Mouse (Mus musculus): ENCODE data around the gene Sfrp5.

Sfrp5 gene

GRCm38 (mm10) chr19:42201696-42202381, at the start of gene Sfrp5:
Sfrp5 (minus strand) TSS chr19:42202252.
- DNase-seq, result no peak

- no peak for DNase-seq
Observed at GRCm38 (mm10) chr19:42249976-42250914, 48.2 kb upstream of the Sfrp5 start.

GRCm38 (mm10) chr19:42247519-42247918, 45.5 kb upstream of the Sfrp5 start, which contains the start of gene Golga7b:
Golga7b (plus strand) TSS chr19:42247574.
- no peak for DNase-seq

- no peak for DNase-seq
Observed at GRCm38 (mm10) chr19:42246626-42247025, 44.6 kb upstream of the Sfrp5 start.

- DNase-seq, result no peak
Observed at GRCm38 (mm10) chr19:42243401-42243800, 41.3 kb upstream of the Sfrp5 start.

GRCm38 (mm10) chr19:42240881-42241280, 38.8 kb upstream of the Sfrp5 start:
- DNase-seq, result no peak

- no peak for DNase-seq
Observed at GRCm38 (mm10) chr19:42238341-42238715, 36.3 kb upstream of the Sfrp5 start.

GRCm38 (mm10) chr19:42237602-42238340, 35.7 kb upstream of the Sfrp5 start:
- peak; percentile 51 for DNase-seq

- no peak for DNase-seq
Observed at GRCm38 (mm10) chr19:42230986-42231385, 28.9 kb upstream of the Sfrp5 start.

- DNase-seq, result no peak
Observed at GRCm38 (mm10) chr19:42230288-42230568, 28.2 kb upstream of the Sfrp5 start.

- DNase-seq, result no peak
Observed at GRCm38 (mm10) chr19:42229499-42230287, 27.6 kb upstream of the Sfrp5 start.

GRCm38 (mm10) chr19:42226451-42226850, 24.4 kb upstream of the Sfrp5 start:
- peak; percentile 22 for DNase-seq

GRCm38 (mm10) chr19:42217374-42217763, 15.3 kb upstream of the Sfrp5 start:
- DNase-seq, result peak; percentile 53

GRCm38 (mm10) chr19:42216699-42217373, 14.8 kb upstream of the Sfrp5 start:
- DNase-seq, result no peak

GRCm38 (mm10) chr19:42214601-42215000, 12.5 kb upstream of the Sfrp5 start:
- DNase-seq, result no peak

- no peak for DNase-seq
Observed at GRCm38 (mm10) chr19:42211936-42212335, 9.9 kb upstream of the Sfrp5 start.

- no peak for DNase-seq
Observed at GRCm38 (mm10) chr19:42209976-42210375, 7.9 kb upstream of the Sfrp5 start.

- DNase-seq, result no peak
Observed at GRCm38 (mm10) chr19:42209485-42209884, 7.4 kb upstream of the Sfrp5 start.

- no peak for DNase-seq
Observed at GRCm38 (mm10) chr19:42205201-42205600, 3.1 kb upstream of the Sfrp5 start.

- no peak for DNase-seq
Observed at GRCm38 (mm10) chr19:42204306-42204705, 2.3 kb upstream of the Sfrp5 start.

- DNase-seq, result no peak
Observed at GRCm38 (mm10) chr19:42202467-42202866, 415 bp upstream of the Sfrp5 start.

GRCm38 (mm10) chr19:42198026-42198425, 4.0 kb downstream of the Sfrp5 start:
- no peak for DNase-seq

Data from right cerebral cortex, postnatal 25 days (tissue).